Mouse (Mus musculus): Measurements from ENCODE around the gene Wipf1.

GRCm38 (mm10) chr2:73469552-73469951 is 60.0 kb downstream of the Wipf1 start:
- TF ChIP-seq CTCF (IDR thresholded peaks at IDR 0.05; ENCODE audit: low read depth, low read length) (no peak), POLR2A (IDR thresholded peaks at IDR 0.05; ENCODE audit: borderline replicate concordance, low read depth, low read length) (no peak)
